8 mouse cellular contexts compared by ENCODE assay signal in genomic region chr8:86475711-86476438, GRCm38 (mm10).
DNase-seq lines count a peak whose midpoint lies in the region; TF ChIP-seq lines count a peak whose summit lies in the region.

No protein-coding gene starts in this region.

- H3K4me3 ChIP-seq in C2C12 (ENCODE audit: insufficient read depth, poor library complexity, severe bottlenecking): no peak overlapping the region
- no peak overlapping the region for H3K4me3 ChIP-seq in cerebellum, adult 2 months (replicated peaks; ENCODE audit: insufficient read depth, low read depth, low read length)

- TF ChIP-seq POLR2A in cerebellum, adult 2 months (IDR thresholded peaks at IDR 0.05; ENCODE audit: borderline replicate concordance, insufficient read depth, low read length): no peak

- no peaks in the 10 kb centered on the region for H3K36me3 ChIP-seq in C2C12 (ENCODE audit: control insufficient read depth, insufficient read depth)

- DNase-seq in 3134 (ENCODE audit: extremely low read depth, insufficient read length, low spot score): peak; percentile 21
- DNase-seq in cerebellum, adult 2 months: peak; percentile 69 to 72
- peak; percentile 16 for DNase-seq in forelimb bud, embryonic 11.5 days (ENCODE audit: low read depth, low spot score)
- peak; percentile 66 for DNase-seq in layer of hippocampus, adult 11-12 months (ENCODE audit: low spot score)
- DNase-seq in mesoderm, embryonic 11.5 days (ENCODE audit: low read depth, low spot score): peak; percentile 44
- peak; percentile 58 for DNase-seq in telencephalon, adult 2 months (ENCODE audit: low read depth, low spot score)
- no peak for DNase-seq in thymus, postnatal 25 days

- TF ChIP-seq CTCF in C2C12 (IDR thresholded peaks at IDR 0.05; ENCODE audit: control insufficient read depth, insufficient read depth, insufficient read length): peak; percentile 31
- peak; percentile 85 for TF ChIP-seq CTCF in cerebellum, adult 2 months (IDR thresholded peaks at IDR 0.05; ENCODE audit: borderline replicate concordance, insufficient read depth, low read depth, low read length)

- H3ac ChIP-seq in C2C12 (ENCODE audit: control insufficient read depth, insufficient read length, low read depth): no peak overlapping the region

- H3K27ac ChIP-seq in cerebellum, adult 2 months (ENCODE audit: insufficient read depth, low read length): 0 out of 2 replicates have a peak overlapping the region, but pooled peaks have one; percentile 19

- peaks cover 8% of the 10 kb centered on the region for H3K4me1 ChIP-seq in cerebellum, adult 2 months (ENCODE audit: control insufficient read depth, insufficient read depth, low read length)

- no peaks in the 10 kb centered on the region for H3K27me3 ChIP-seq in C2C12 (ENCODE audit: control insufficient read depth, insufficient read depth, insufficient read length)
- no peaks in the 10 kb centered on the region for H3K27me3 ChIP-seq in cerebellum, adult 2 months (ENCODE audit: control insufficient read depth, insufficient read depth, low read length)

- H3K79me2 ChIP-seq in C2C12 (ENCODE audit: control insufficient read depth, insufficient read depth): no peaks in the 10 kb centered on the region

- no peaks in the 10 kb centered on the region for H3K79me3 ChIP-seq in C2C12 (ENCODE audit: low read depth)

- 30% methylated on average over 9 of the region's 9 CpGs for WGBS in cerebellum, adult 2 months

TF ChIP-seq in C2C12, 6 proteins besides CTCF, POLR2A, EP300 and RAD21:
- TF ChIP-seq FOSL1 (IDR thresholded peaks at IDR 0.05; ENCODE audit: insufficient read depth, low read length, poor library complexity, severe bottlenecking) (no peak), CEBPB (IDR thresholded peaks at IDR 0.05; ENCODE audit: low read depth) (no peak), USF1 (IDR thresholded peaks at IDR 0.05; ENCODE audit: low read depth) (no peak), MYOG (IDR thresholded peaks at IDR 0.05; ENCODE audit: control insufficient read depth, extremely low read depth, insufficient read length) (no peak), MAX (IDR thresholded peaks at IDR 0.05) (no peak), MYOD1 (IDR thresholded peaks at IDR 0.05; ENCODE audit: control insufficient read depth, insufficient read length, low read depth) (no peak)
TF ChIP-seq in C2C12: peak in this region for 0.
